Mouse (Mus musculus) testis, postnatal 14 days (tissue): ENCODE measurements at regions not wholly inside any gene's neighbourhood (a gene's known extent, or its start where the extent isn't known, plus 50 kb on each side); places are given as distances from the start of the nearest gene placed in this dataset.

ENCODE experiments used
- DNase-seq: peaks from one replicate; pipeline ENCODE4 v3.0.0; 2021; ENCODE audit warnings: low spot score

- no peak for DNase-seq
Observed at GRCm38 (mm10) chr8:26354516-26354915, 235.2 kb downstream of the Gm45692 start.

- DNase-seq = no peak
Observed at GRCm38 (mm10) chr8:26356801-26357200, 237.5 kb downstream of the Gm45692 start.

GRCm38 (mm10) chr8:26358711-26359136 lies 239.4 kb downstream of the Gm45692 start:
- no peak for DNase-seq

- DNase-seq = no peak
Observed at GRCm38 (mm10) chr8:26362366-26362765, 243.0 kb downstream of the Gm45692 start.

GRCm38 (mm10) chr8:26363616-26364015 lies 244.3 kb downstream of the Gm45692 start:
- DNase-seq = no peak

- DNase-seq = no peak
Observed at GRCm38 (mm10) chr8:26364637-26365036, 245.3 kb downstream of the Gm45692 start.

- DNase-seq = peak; percentile 22
Observed at GRCm38 (mm10) chr8:26380668-26381067, 261.3 kb downstream of the Gm45692 start.

- peak; percentile 33 for DNase-seq
Observed at GRCm38 (mm10) chr8:26382426-26382825, 263.1 kb downstream of the Gm45692 start.

GRCm38 (mm10) chr8:26383886-26384285 lies 264.6 kb downstream of the Gm45692 start:
- DNase-seq = no peak

- no peak for DNase-seq
Observed at GRCm38 (mm10) chr8:26384305-26384993, 265.1 kb downstream of the Gm45692 start.

GRCm38 (mm10) chr8:26384994-26385345 lies 265.6 kb downstream of the Gm45692 start:
- no peak for DNase-seq

GRCm38 (mm10) chr8:26395061-26395460 lies 275.7 kb downstream of the Gm45692 start:
- DNase-seq = no peak

GRCm38 (mm10) chr8:26420002-26420401 lies 300.7 kb downstream of the Gm45692 start:
- DNase-seq = no peak

- DNase-seq = no peak
Observed at GRCm38 (mm10) chr8:26420536-26420935, 301.2 kb downstream of the Gm45692 start.

GRCm38 (mm10) chr8:26427311-26427710 lies 308.0 kb downstream of the Gm45692 start:
- no peak for DNase-seq

- DNase-seq = no peak
Observed at GRCm38 (mm10) chr8:26429751-26430327, 310.5 kb downstream of the Gm45692 start.

GRCm38 (mm10) chr8:26432161-26432919 lies 313.0 kb downstream of the Gm45692 start:
- DNase-seq = no peak

GRCm38 (mm10) chr8:26436236-26436635 lies 316.9 kb downstream of the Gm45692 start:
- no peak for DNase-seq

GRCm38 (mm10) chr8:26437571-26437970 lies 318.2 kb downstream of the Gm45692 start:
- DNase-seq = no peak

GRCm38 (mm10) chr8:26438246-26438862 lies 319.0 kb downstream of the Gm45692 start:
- no peak for DNase-seq

GRCm38 (mm10) chr8:26438877-26439276 lies 319.5 kb downstream of the Gm45692 start:
- no peak for DNase-seq

GRCm38 (mm10) chr8:26441268-26442030 lies 322.1 kb downstream of the Gm45692 start:
- DNase-seq = no peak
